11 mouse cellular contexts compared by ENCODE assay signal in genomic region chr4:133159127-133159526, GRCm38 (mm10). TPM values are rescaled to one million over a fixed set of nuclear protein-coding genes. Genes with fewer than 3 reads are reported as not detected.
DNase-seq lines count a peak whose midpoint lies in the region; ATAC-seq lines count a peak whose summit lies in the region.
"Had no signal": no experiment of that assay in that cellular context is flagged by ENCODE, and none has a peak within 500 bp of the region (broad histone marks: within the 10 kb centered on the region; RNA-seq: fewer than 3 reads in every experiment).

No protein-coding gene starts in this region.

- H3K4me1 ChIP-seq in heart, embryonic 15.5 days (replicated peaks): peaks cover 47% of the 10 kb centered on the region
- H3K4me1 ChIP-seq in hindbrain, embryonic 11.5 days (replicated peaks; ENCODE audit: control insufficient read depth, insufficient read depth, low read length): no peaks in the 10 kb centered on the region

- H3K9me3 ChIP-seq in heart, embryonic 15.5 days (replicated peaks): no peaks in the 10 kb centered on the region
- no peaks in the 10 kb centered on the region for H3K9me3 ChIP-seq in hindbrain, embryonic 11.5 days (ENCODE audit: control insufficient read depth, low read length)

- no peak for ATAC-seq in heart, embryonic 15.5 days (replicated peaks; ENCODE audit: insufficient number of reproducible peaks, insufficient read depth, low FRiP score, low read depth)
- ATAC-seq in hindbrain, embryonic 11.5 days (ENCODE audit: low FRiP score): no peak

- no peaks in the 10 kb centered on the region for H3K27me3 ChIP-seq in heart, embryonic 15.5 days
- H3K27me3 ChIP-seq in hindbrain, embryonic 11.5 days (ENCODE audit: control insufficient read depth, insufficient read depth, low read length): no peaks in the 10 kb centered on the region

- H3K4me3 ChIP-seq in heart, embryonic 15.5 days: no peak overlapping the region
- no peak overlapping the region for H3K4me3 ChIP-seq in hindbrain, embryonic 11.5 days (ENCODE audit: low read depth, low read length)

- no peak for DNase-seq in heart, postnatal 36 days
- peak; percentile 61 for DNase-seq in thymus, postnatal 0 days (ENCODE audit: low spot score)
- DNase-seq in thymus, postnatal 10 days (ENCODE audit: low spot score in 2 of 2): no peak
- DNase-seq in lung, postnatal 36 days: peak; percentile 42
- no peak for DNase-seq in hindbrain, embryonic 11.5 days (ENCODE audit: low spot score)
- no peak for DNase-seq in left cerebral cortex, adult 18-20 months (ENCODE audit: low spot score in 2 of 2)
- no peak for DNase-seq in adrenal gland, adult (ENCODE audit: inconsistent age in 2 of 2, low spot score in 1 of 2)
- DNase-seq: kidney, adult 8-10 months had no signal

- intact Hi-C loops in heart, postnatal 36 days (cut with DNase I): no loop called here

- H3K9ac ChIP-seq in heart, embryonic 15.5 days: no peak overlapping the region
- H3K9ac ChIP-seq in hindbrain, embryonic 11.5 days (ENCODE audit: low read depth, low read length): no peak overlapping the region
- H3K9ac ChIP-seq: liver, embryonic 14.5 days had no signal

- H3K4me2 ChIP-seq in heart, embryonic 15.5 days: no peak overlapping the region
- H3K4me2 ChIP-seq in hindbrain, embryonic 11.5 days (replicated peaks; ENCODE audit: low read depth, low read length): no peak overlapping the region

- H3K36me3 ChIP-seq in heart, embryonic 15.5 days: no peaks in the 10 kb centered on the region
- H3K36me3 ChIP-seq in hindbrain, embryonic 11.5 days (ENCODE audit: control insufficient read depth, insufficient read depth, low read length): no peaks in the 10 kb centered on the region

- 66% methylated on average over 6 of the region's 6 CpGs for WGBS in heart, embryonic 15.5 days
- WGBS in hindbrain, embryonic 11.5 days: 77% methylated on average over 6 of the region's 6 CpGs

- peak overlapping the region; percentile 23 for H3K27ac ChIP-seq in heart, embryonic 15.5 days
- no peak overlapping the region for H3K27ac ChIP-seq in hindbrain, embryonic 11.5 days (ENCODE audit: low read depth, low read length)
- H3K27ac ChIP-seq: liver, embryonic 14.5 days had no signal

RNA-seq across cellular contexts. Expression of gene Wasf2, which starts 28.8 kb away (rescaled TPM):
- polyA plus RNA-seq in heart, embryonic 15.5 days (2015; fragmentation: Nextera tagmentation; extraction: Ambion mirVana): 67.3 and 72.8 TPM in 2 replicates
- total RNA-seq in heart, postnatal 36 days (2021): 10 to 100 TPM; 81.4 to 89.2 TPM
- polyA plus RNA-seq in thymus, postnatal 0 days (2015; fragmentation: Nextera tagmentation; extraction: Ambion mirVana): 140 and 190 TPM in 2 replicates
- 34.6 and 58.4 TPM in 2 replicates for polyA plus RNA-seq in hindbrain, embryonic 11.5 days (2014; fragmentation: Nextera tagmentation; extraction: Ambion mirVana)
- 10 to 100 TPM; 25.7 to 28.2 TPM for total RNA-seq in left cerebral cortex, adult 18-20 months (2021)

RNA-seq across cellular contexts. Expression of gene Cd164l2, which starts 52.8 kb away (rescaled TPM):
- polyA plus RNA-seq in heart, embryonic 15.5 days (2015; fragmentation: Nextera tagmentation; extraction: Ambion mirVana): 0.28 and 1.7 TPM in 2 replicates
- under 1 TPM in 1 of 2 experiments, not detected in 1; 0.51 TPM for total RNA-seq in heart, postnatal 36 days (2021)
- 0.86 and 1.1 TPM in 2 replicates for polyA plus RNA-seq in thymus, postnatal 0 days (2015; fragmentation: Nextera tagmentation; extraction: Ambion mirVana)
- 0.91 and 0.93 TPM in 2 replicates for polyA plus RNA-seq in hindbrain, embryonic 11.5 days (2014; fragmentation: Nextera tagmentation; extraction: Ambion mirVana)
- 1 to 10 TPM; 4.6 to 5.1 TPM for total RNA-seq in left cerebral cortex, adult 18-20 months (2021)
- total RNA-seq: MEL had no signal

RNA-seq across cellular contexts. Expression of gene Gpr3, which starts 53.2 kb away (rescaled TPM):
- polyA plus RNA-seq in heart, embryonic 15.5 days (2015; fragmentation: Nextera tagmentation; extraction: Ambion mirVana): 0.05 and 0.34 TPM in 2 replicates
- total RNA-seq in heart, postnatal 36 days (2021): under 1 TPM in 1 of 2 experiments, not detected in 1; 0.16 TPM
- not detected in 2 replicates for polyA plus RNA-seq in thymus, postnatal 0 days (2015; fragmentation: Nextera tagmentation; extraction: Ambion mirVana)
- polyA plus RNA-seq in hindbrain, embryonic 11.5 days (2014; fragmentation: Nextera tagmentation; extraction: Ambion mirVana): 0.19 and 0.50 TPM in 2 replicates
- 10 to 100 TPM; 14.8 to 16.7 TPM for total RNA-seq in left cerebral cortex, adult 18-20 months (2021)
- polyA plus RNA-seq: liver, embryonic 14.5 days had no signal

Comparison
In these comparisons a context has a peak if more than half of its experiments do, and no peak if none do; other contexts are left out.
1. DNase-seq: peak in thymus, postnatal 0 days (single experiment) and lung, postnatal 36 days (single experiment); none in heart, postnatal 36 days (0 of 2), thymus, postnatal 10 days (0 of 2), hindbrain, embryonic 11.5 days (single experiment), left cerebral cortex, adult 18-20 months (0 of 2) and adrenal gland, adult (0 of 2).